Mouse (Mus musculus): ENCODE measurements around the gene Rab6b.
A peak's percentile ranks its signal among the peaks of the same experiment; 100 is the strongest.

Gene Rab6b

GRCm38 (mm10) chr9:103205786-103206185, 94.2 kb downstream of the Rab6b start:
- DNase-seq (ENCODE audit: low spot score in 2 of 2) = no peak

DNA sequence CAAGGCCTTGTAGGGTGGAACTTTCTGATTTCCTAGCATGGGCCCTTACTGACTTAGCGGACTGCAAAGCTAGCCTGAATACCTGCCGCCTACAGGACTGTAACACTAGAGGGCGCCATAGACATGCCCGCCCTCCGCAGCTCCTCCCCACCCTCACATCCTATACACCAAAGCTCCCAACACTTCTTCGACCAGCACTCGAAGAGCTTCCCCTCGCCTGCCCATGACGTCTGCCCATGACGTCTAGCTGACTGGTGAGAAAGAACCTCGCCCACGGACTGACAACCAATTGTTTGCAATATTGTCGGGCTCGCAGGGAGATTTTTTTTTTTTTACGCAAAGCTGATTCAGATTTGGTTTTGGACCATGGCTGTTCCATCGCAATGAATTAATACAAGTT, 96.3 kb downstream of the Rab6b start:
- peak; percentile 46 to 50 for DNase-seq (ENCODE audit: low spot score in 2 of 2)

- no peak for DNase-seq (ENCODE audit: low spot score in 2 of 2)
Measured at GRCm38 (mm10) chr9:103208802-103209423, 97.3 kb downstream of the Rab6b start.

DNA sequence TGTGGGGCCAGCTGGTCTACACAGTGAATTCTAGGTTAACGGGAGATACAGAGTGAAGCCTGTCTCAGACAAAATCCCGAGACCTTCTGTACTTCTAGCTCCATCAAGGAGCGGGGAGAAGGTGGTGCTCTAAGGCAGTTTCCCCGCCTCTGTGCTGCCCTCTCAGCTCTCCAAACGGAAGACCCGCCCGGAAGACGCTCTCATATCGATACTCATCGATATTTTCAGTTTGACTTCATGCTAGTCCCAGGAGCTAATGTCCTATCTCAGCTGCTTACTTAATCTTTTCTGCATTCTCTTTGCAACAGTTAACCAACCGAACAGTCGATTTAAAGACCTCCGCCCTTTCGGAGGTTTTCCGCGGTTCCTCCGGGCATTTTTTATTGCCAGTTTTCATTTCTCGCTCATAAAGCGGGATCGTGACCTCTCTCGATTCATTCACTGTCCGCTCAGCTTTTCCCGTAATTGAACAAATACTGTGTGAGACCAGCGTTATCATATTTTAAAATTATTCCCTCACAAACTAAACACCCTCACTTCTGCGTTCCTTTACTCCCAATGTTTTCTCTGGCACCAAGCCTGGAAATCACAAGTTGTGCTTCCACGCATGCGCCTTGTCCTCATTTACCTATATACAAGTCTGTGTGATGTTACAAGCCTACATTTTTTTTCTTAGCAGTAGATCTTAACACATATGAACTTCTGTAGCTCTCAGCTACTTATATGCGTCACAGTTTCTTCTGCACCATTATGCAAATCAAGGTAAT, 101.2 kb downstream of the Rab6b start:
- no peak for DNase-seq (ENCODE audit: low spot score in 2 of 2)

DNA sequence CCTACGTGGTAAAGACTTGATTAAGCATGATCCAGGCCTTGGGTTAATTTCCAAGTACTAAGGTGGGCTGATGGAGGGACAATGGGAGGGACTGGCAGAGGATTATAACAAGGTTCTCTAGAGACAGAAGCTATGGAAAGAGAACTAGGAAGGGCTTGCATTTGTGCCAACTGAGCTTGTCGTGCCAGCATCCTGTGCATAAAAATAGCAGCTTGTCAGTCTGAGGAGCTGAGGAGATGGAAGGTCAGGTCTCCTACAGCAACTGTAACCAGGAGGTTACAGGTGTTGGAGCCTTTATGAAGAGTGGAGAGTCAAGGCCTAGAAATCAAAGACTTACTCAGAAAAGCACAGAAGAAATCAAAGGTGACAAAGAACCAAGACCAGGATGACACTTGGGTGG, 102.0 kb downstream of the Rab6b start:
- no peak for DNase-seq (ENCODE audit: low spot score in 2 of 2)

GRCm38 (mm10) chr9:103214281-103214680, 102.7 kb downstream of the Rab6b start:
- DNase-seq (ENCODE audit: low spot score in 2 of 2) = no peak

- DNase-seq (ENCODE audit: low spot score in 2 of 2) = no peak
Measured at GRCm38 (mm10) chr9:103224721-103225120, 113.1 kb downstream of the Rab6b start.

DNA sequence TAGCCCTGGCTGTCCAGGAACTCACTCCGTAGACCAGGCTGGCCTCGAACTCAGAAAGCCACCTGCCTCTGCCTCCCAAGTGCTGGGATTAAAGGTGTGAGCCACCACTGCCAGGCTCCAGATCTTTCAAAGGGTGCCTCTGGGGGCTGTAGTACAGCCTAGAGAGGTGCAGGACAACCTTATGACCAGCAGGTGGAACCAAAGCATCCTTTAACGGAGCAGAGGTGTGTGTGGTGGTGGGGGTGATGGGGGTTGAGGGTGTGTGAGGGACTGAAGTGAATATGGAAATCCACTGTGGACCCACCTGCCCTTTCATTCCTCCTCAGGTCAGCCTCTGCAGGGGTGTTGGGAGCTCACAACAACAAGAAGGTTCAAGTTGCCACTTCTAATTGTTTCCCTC, 113.9 kb downstream of the Rab6b start:
- DNase-seq (ENCODE audit: low spot score in 2 of 2) = no peak

DNA sequence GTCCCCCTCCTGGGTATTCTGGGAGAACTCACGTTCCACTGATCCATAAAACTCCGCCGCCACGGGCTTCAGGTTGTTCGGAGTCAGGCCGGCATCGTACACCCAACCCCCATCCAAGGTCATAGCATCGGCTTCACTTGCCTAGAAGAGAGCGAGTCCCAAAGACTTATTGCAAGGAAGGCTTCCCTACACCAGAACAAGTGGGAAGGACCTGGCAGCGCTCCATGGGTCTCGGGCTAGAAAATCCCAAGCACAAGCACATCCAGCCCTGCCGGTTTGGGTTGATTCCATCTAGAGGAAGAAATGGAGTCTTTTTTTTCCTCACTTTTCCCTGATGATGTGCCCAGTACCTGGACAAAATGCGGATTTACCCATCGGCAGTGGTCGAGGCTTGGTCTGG, 115.2 kb downstream of the Rab6b start:
- DNase-seq (ENCODE audit: low spot score in 2 of 2) = no peak

DNA sequence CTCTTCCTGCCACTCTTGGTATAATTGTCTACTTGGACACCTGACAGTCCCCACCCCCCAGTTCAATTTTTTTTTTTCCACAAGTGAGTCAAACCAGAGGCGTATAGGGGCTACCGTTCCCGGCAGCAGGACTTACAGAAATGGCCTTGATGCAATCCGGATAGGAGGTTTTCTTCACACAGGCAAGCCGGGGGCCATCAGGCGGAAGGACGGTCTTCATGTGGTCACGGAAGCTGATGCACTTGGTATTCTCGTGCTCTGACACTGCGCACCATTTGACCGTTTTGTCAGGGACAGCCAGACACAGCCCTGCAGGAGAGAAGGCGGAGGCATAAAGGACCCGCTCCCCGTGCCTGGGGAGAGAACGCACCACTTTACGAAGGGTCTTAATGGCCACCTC, 116.2 kb downstream of the Rab6b start:
- DNase-seq (ENCODE audit: low spot score in 2 of 2) = no peak

- no peak for DNase-seq (ENCODE audit: low spot score in 2 of 2)
Measured at GRCm38 (mm10) chr9:103228370-103229003, 116.9 kb downstream of the Rab6b start.

DNA sequence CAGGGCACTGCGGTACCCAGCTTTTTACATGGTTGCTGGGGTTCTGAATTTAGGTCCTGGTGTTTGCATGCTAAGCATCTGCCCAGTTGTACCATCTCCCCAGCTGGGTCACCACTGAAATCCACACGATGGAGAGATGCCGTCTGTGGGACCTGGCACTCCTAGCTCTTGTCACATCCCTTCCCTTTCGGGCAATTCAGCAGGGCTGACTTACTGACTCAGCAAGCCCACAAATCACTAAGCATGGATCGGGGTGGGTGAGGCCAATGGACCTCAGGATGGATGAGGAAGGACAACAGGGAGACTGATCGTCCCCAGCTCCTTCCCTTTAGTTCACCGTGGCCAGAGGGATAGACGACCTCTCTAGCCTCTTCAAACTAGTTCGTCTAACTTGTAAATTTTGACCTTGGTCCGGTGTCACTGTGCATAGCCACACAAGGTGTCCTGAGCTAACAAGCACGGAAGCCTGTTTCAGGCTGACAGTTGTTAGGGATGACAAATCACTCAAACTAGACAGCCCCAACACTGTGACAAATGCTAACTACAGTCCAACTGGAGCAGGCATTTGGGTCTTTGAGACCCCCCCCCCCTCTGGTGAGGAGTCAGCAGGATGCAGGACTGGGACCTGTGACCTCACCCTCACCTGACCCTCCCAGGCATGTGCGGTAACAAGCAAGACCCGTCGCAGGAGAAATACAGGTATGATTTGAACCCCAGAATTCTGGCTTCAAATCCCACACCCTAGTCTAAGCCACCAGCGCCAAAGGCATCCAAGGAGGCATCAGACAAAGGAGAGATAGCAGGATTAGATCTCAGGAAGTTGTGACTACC, 117.7 kb downstream of the Rab6b start:
- no peak for DNase-seq (ENCODE audit: low spot score in 2 of 2)

DNA sequence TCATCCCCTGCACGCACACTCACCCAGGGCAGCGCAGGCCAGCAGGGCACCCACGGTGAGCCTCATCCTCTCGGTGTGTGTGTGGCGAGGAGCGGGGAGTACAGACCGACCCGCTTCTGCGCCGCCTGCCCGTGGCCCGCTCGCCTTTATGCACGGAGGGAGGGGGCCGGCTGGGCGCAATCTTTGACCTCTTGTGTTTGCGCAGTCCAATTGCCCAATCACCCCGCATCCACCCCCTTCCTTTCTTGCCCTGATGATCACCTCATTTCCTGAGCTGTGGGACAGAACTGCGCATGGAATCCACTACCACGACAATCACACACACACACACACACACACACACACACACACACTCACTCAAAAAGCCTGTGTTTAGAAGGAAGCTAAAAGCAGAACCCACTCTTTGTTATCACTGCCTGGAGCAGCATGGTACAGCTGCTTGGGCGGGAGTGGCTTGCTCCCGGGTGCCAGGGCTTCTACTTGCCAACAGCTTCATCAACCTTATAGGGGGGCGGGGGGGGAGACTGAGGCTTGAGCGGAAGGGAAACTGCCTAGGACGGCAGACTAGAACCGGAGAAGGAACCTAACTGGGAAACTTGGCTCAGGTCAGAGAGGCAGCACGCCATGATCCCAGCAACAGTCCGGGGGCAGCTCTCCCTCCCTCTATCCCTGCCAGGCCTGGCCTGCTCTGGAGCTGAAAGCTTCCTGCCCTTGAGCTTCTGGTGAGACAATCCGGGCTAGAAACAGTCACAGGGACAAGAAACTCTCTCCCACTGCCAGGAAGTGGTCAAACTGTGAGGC, 118.8 kb downstream of the Rab6b start, which contains the start of the genes Gm20425 and Trf:
Gene Gm20425, minus strand, starts transcription at position 157 of the 801 bp plus-strand sequence.
Gene Trf, minus strand, starts transcription at position 294 of the 801 bp plus-strand sequence.
- DNase-seq (ENCODE audit: low spot score in 2 of 2) = peak; percentile 30 to 38

GRCm38 (mm10) chr9:103232232-103233005, 120.8 kb downstream of the Rab6b start:
- DNase-seq (ENCODE audit: low spot score in 2 of 2) = no peak

GRCm38 (mm10) chr9:103233006-103233395, 121.4 kb downstream of the Rab6b start:
- DNase-seq (ENCODE audit: low spot score in 2 of 2) = no peak

- no peak for DNase-seq (ENCODE audit: low spot score in 2 of 2)
Measured at GRCm38 (mm10) chr9:103234059-103234458, 122.5 kb downstream of the Rab6b start.

- no peak for DNase-seq (ENCODE audit: low spot score in 2 of 2)
Measured at GRCm38 (mm10) chr9:103234565-103235165, 123.1 kb downstream of the Rab6b start.

All from right cerebral cortex, postnatal 36 days (tissue).